Mouse (Mus musculus): ENCODE data around the gene Nsd1. TPM values are rescaled to one million over a fixed set of nuclear protein-coding genes. Genes with fewer than 3 reads are reported as not detected.
A peak's percentile ranks its signal among the peaks of the same experiment; 100 is the strongest.

Gene Nsd1
- polyA plus RNA-seq, 1 experiment from 2014 or later: 81.7 TPM

- WGBS: 81% methylated on average over 3 of the region's 3 CpGs
- Histone ChIP-seq H3K27ac (replicated peaks) (no peak overlapping the region), H3K36me3 (peaks cover 66% of the 10 kb centered on the region), H3K4me3 (no peak overlapping the region), H3K27me3 (no peaks in the 10 kb centered on the region), H3K9me3 (no peaks in the 10 kb centered on the region), H3K9ac (replicated peaks) (no peak overlapping the region), H3K4me2 (replicated peaks) (no peak overlapping the region), H3K4me1 (no peaks in the 10 kb centered on the region)
- ATAC-seq (ENCODE audit: low FRiP score, low read depth): no peak
These were observed 79.3 kb downstream of the Nsd1 start for GRCm38 (mm10) chr13:55288854-55289253.

GRCm38 (mm10) chr13:55296760-55297159 is 87.2 kb downstream of the Nsd1 start:
- Histone ChIP-seq H3K4me2 (replicated peaks) (no peak overlapping the region), H3K9ac (replicated peaks) (no peak overlapping the region), H3K36me3 (peaks cover 88% of the 10 kb centered on the region), H3K27me3 (no peaks in the 10 kb centered on the region), H3K4me3 (no peak overlapping the region), H3K9me3 (no peaks in the 10 kb centered on the region), H3K27ac (replicated peaks) (no peak overlapping the region), H3K4me1 (no peaks in the 10 kb centered on the region)
- WGBS: 87% methylated on average over 1 of the region's 1 CpGs
- no peak for ATAC-seq (ENCODE audit: low FRiP score, low read depth)

- Histone ChIP-seq H3K9ac (replicated peaks) (no peak overlapping the region), H3K4me1 (no peaks in the 10 kb centered on the region), H3K4me2 (replicated peaks) (no peak overlapping the region), H3K4me3 (no peak overlapping the region), H3K27me3 (no peaks in the 10 kb centered on the region), H3K36me3 (peaks cover 86% of the 10 kb centered on the region), H3K9me3 (no peaks in the 10 kb centered on the region), H3K27ac (replicated peaks) (no peak overlapping the region)
- no peak for ATAC-seq (ENCODE audit: low FRiP score, low read depth)
- 87% methylated on average over 5 of the region's 5 CpGs for WGBS
These were observed 91.3 kb downstream of the Nsd1 start for GRCm38 (mm10) chr13:55300913-55301312.

GRCm38 (mm10) chr13:55312028-55312630 is 102.5 kb downstream of the Nsd1 start:
- Histone ChIP-seq H3K36me3 (peaks cover 89% of the 10 kb centered on the region), H3K9me3 (no peaks in the 10 kb centered on the region), H3K4me1 (no peaks in the 10 kb centered on the region), H3K4me3 (no peak overlapping the region), H3K9ac (replicated peaks) (no peak overlapping the region), H3K27me3 (no peaks in the 10 kb centered on the region), H3K27ac (replicated peaks) (no peak overlapping the region), H3K4me2 (replicated peaks) (no peak overlapping the region)
- ATAC-seq (ENCODE audit: low FRiP score, low read depth): no peak
- WGBS: 95% methylated on average over 8 of the region's 8 CpGs

- H3K9ac ChIP-seq (replicated peaks): no peak overlapping the region
- no peak overlapping the region for H3K27ac ChIP-seq (replicated peaks)
- H3K27me3 ChIP-seq: no peaks in the 10 kb centered on the region
- no peaks in the 10 kb centered on the region for H3K9me3 ChIP-seq
- peaks cover 89% of the 10 kb centered on the region for H3K36me3 ChIP-seq
- no peak for ATAC-seq (ENCODE audit: low FRiP score, low read depth)
- H3K4me2 ChIP-seq (replicated peaks): no peak overlapping the region
- WGBS: 90% methylated on average over 9 of the region's 9 CpGs
- H3K4me3 ChIP-seq: no peak overlapping the region
- H3K4me1 ChIP-seq: no peaks in the 10 kb centered on the region
These were observed 103.5 kb downstream of the Nsd1 start for GRCm38 (mm10) chr13:55313051-55313450.

GRCm38 (mm10) chr13:55314891-55315412 is 105.4 kb downstream of the Nsd1 start:
- no peak for ATAC-seq (ENCODE audit: low FRiP score, low read depth)
- H3K4me2 ChIP-seq (replicated peaks): no peak overlapping the region
- H3K4me3 ChIP-seq: no peak overlapping the region
- no peaks in the 10 kb centered on the region for H3K9me3 ChIP-seq
- H3K9ac ChIP-seq (replicated peaks): no peak overlapping the region
- no peaks in the 10 kb centered on the region for H3K4me1 ChIP-seq
- H3K36me3 ChIP-seq: peaks cover 95% of the 10 kb centered on the region
- no peak overlapping the region for H3K27ac ChIP-seq (replicated peaks)
- 86% methylated on average over 2 of the region's 2 CpGs for WGBS
- no peaks in the 10 kb centered on the region for H3K27me3 ChIP-seq

- Histone ChIP-seq H3K27ac (replicated peaks) (no peak overlapping the region), H3K9me3 (no peaks in the 10 kb centered on the region), H3K4me3 (no peak overlapping the region), H3K9ac (replicated peaks) (no peak overlapping the region), H3K4me1 (peaks cover 25% of the 10 kb centered on the region), H3K27me3 (no peaks in the 10 kb centered on the region), H3K4me2 (replicated peaks) (no peak overlapping the region), H3K36me3 (peaks cover 71% of the 10 kb centered on the region)
- no peak for ATAC-seq (ENCODE audit: low FRiP score, low read depth)
- WGBS: 76% methylated on average over 3 of the region's 3 CpGs
These were observed 108.8 kb downstream of the Nsd1 start for GRCm38 (mm10) chr13:55318351-55318750.

- no peak within 1 kb of the TSS for H3K27ac ChIP-seq (replicated peaks)
- H3K36me3 ChIP-seq: peaks cover 69% of the 10 kb centered on the region
- H3K9me3 ChIP-seq: no peaks in the 10 kb centered on the region
- peak within 1 kb of the TSS; percentile 93 for H3K9ac ChIP-seq (replicated peaks)
- 83% methylated on average over 4 of the region's 4 CpGs for WGBS
- ATAC-seq (ENCODE audit: low FRiP score, low read depth): no peak
- peaks cover 34% of the 10 kb centered on the region for H3K4me1 ChIP-seq
- H3K4me3 ChIP-seq: peak within 1 kb of the TSS; percentile 92
- no peaks in the 10 kb centered on the region for H3K27me3 ChIP-seq
- H3K4me2 ChIP-seq (replicated peaks): peak within 1 kb of the TSS; percentile 86
These were observed 110.5 kb downstream of the Nsd1 start, which contains the start of gene Prelid1 for GRCm38 (mm10) chr13:55319931-55320533. Gene Prelid1 (plus strand): TSS chr13:55320500.

- Histone ChIP-seq H3K9ac (replicated peaks) (peak within 1 kb of the TSS; percentile 93), H3K27ac (replicated peaks) (peak within 1 kb of the TSS; percentile 63), H3K27me3 (no peaks in the 10 kb centered on the region), H3K4me3 (peak within 1 kb of the TSS; percentile 92), H3K4me1 (peaks cover 34% of the 10 kb centered on the region), H3K9me3 (no peaks in the 10 kb centered on the region), H3K36me3 (peaks cover 71% of the 10 kb centered on the region), H3K4me2 (replicated peaks) (peak within 1 kb of the TSS; percentile 86)
- under 1% methylated on average over 73 of the region's 73 CpGs for WGBS
- peak; percentile 90 for ATAC-seq (ENCODE audit: low FRiP score, low read depth)
These were observed 112.0 kb downstream of the Nsd1 start, which contains the start of gene Rab24 for GRCm38 (mm10) chr13:55321434-55322129. Gene Rab24 (minus strand): TSS chr13:55321946.

- Histone ChIP-seq H3K4me3 (peak overlapping the region; percentile 92), H3K9me3 (no peaks in the 10 kb centered on the region), H3K9ac (replicated peaks) (peak overlapping the region; percentile 93), H3K4me2 (replicated peaks) (peak overlapping the region; percentile 86), H3K27me3 (no peaks in the 10 kb centered on the region), H3K27ac (replicated peaks) (peak overlapping the region; percentile 63), H3K36me3 (peaks cover 66% of the 10 kb centered on the region), H3K4me1 (peaks cover 36% of the 10 kb centered on the region)
- WGBS: 1% methylated on average over 31 of the region's 31 CpGs
- peak; percentile 55; the same call in 1 of the 2 replicates for ATAC-seq (ENCODE audit: low FRiP score, low read depth)
These were observed 112.7 kb downstream of the Nsd1 start for GRCm38 (mm10) chr13:55322130-55322825.

GRCm38 (mm10) chr13:55325596-55325995 is 116.0 kb downstream of the Nsd1 start:
- Histone ChIP-seq H3K9ac (replicated peaks) (no peak overlapping the region), H3K4me1 (peaks cover 58% of the 10 kb centered on the region), H3K4me3 (no peak overlapping the region), H3K27ac (replicated peaks) (no peak overlapping the region), H3K4me2 (replicated peaks) (no peak overlapping the region), H3K27me3 (peaks cover 11% of the 10 kb centered on the region; the same call in 1 of the 2 replicates), H3K36me3 (peaks cover 33% of the 10 kb centered on the region), H3K9me3 (no peaks in the 10 kb centered on the region)
- 83% methylated on average over 11 of the region's 11 CpGs for WGBS
- ATAC-seq (ENCODE audit: low FRiP score, low read depth): no peak

Measured in midbrain, embryonic 12.5 days (tissue).